ENCODE assay signal across 11 mouse cellular contexts in genomic region chr5:113107709-113108108, GRCm38 (mm10). TPM values are rescaled to one million over a fixed set of nuclear protein-coding genes. Genes with fewer than 3 reads are reported as not detected.
DNase-seq lines count a peak whose midpoint lies in the region; ATAC-seq and TF ChIP-seq lines count a peak whose summit lies in the region.
"Had no signal": no experiment of that assay in that cellular context is flagged by ENCODE, and none has a peak within 500 bp of the region (broad histone marks: within the 10 kb centered on the region; RNA-seq: fewer than 3 reads in every experiment).

No protein-coding gene starts in this region.

- TF ChIP-seq EP300 in stomach, postnatal 0 days (optimal IDR thresholded peaks at IDR 0.05): no peak

- WGBS in stomach, embryonic 15.5 days: 71% methylated on average over 3 of the region's 3 CpGs
- 65% methylated on average over 3 of the region's 3 CpGs for WGBS in stomach, postnatal 0 days
- 63% methylated on average over 3 of the region's 3 CpGs for WGBS in intestine, embryonic 16.5 days
- 70% methylated on average over 3 of the region's 3 CpGs for WGBS in stomach, embryonic 16.5 days
- 82% methylated on average over 3 of the region's 3 CpGs for WGBS in hindbrain, embryonic 11.5 days
- WGBS in hindbrain, embryonic 14.5 days: 80% methylated on average over 3 of the region's 3 CpGs

- H3K9me3 ChIP-seq in stomach, embryonic 15.5 days: no peaks in the 10 kb centered on the region
- no peaks in the 10 kb centered on the region for H3K9me3 ChIP-seq in stomach, postnatal 0 days (ENCODE audit: control insufficient read depth, low read length)
- no peaks in the 10 kb centered on the region for H3K9me3 ChIP-seq in intestine, embryonic 16.5 days (ENCODE audit: control insufficient read depth, low read length)
- no peaks in the 10 kb centered on the region for H3K9me3 ChIP-seq in stomach, embryonic 16.5 days (replicated peaks; ENCODE audit: control insufficient read depth, low read length)
- no peaks in the 10 kb centered on the region for H3K9me3 ChIP-seq in hindbrain, embryonic 11.5 days (ENCODE audit: control insufficient read depth, low read length)
- no peaks in the 10 kb centered on the region for H3K9me3 ChIP-seq in hindbrain, embryonic 14.5 days (ENCODE audit: control insufficient read depth, low read length)

- no peak for ATAC-seq in stomach, embryonic 15.5 days (ENCODE audit: insufficient read depth, low FRiP score, low read depth)
- ATAC-seq in stomach, postnatal 0 days (ENCODE audit: low FRiP score, low TSS enrichment): no peak
- ATAC-seq in intestine, embryonic 16.5 days: 0 out of 2 replicates have a peak, but pooled peaks have one; percentile 14
- ATAC-seq in stomach, embryonic 16.5 days (ENCODE audit: insufficient read depth, low FRiP score): peak; percentile 54; the same call in 1 of the 2 replicates
- no peak for ATAC-seq in hindbrain, embryonic 11.5 days (ENCODE audit: low FRiP score)
- no peak for ATAC-seq in hindbrain, embryonic 14.5 days (ENCODE audit: low FRiP score)

- H3K4me2 ChIP-seq in stomach, embryonic 15.5 days: no peak overlapping the region
- no peak overlapping the region for H3K4me2 ChIP-seq in stomach, postnatal 0 days (replicated peaks; ENCODE audit: low read depth)
- H3K4me2 ChIP-seq in intestine, embryonic 16.5 days (ENCODE audit: low read depth, low read length): no peak overlapping the region
- H3K4me2 ChIP-seq in stomach, embryonic 16.5 days (ENCODE audit: low read depth, low read length): no peak overlapping the region
- H3K4me2 ChIP-seq in hindbrain, embryonic 11.5 days (replicated peaks; ENCODE audit: low read depth, low read length): no peak overlapping the region
- no peak overlapping the region for H3K4me2 ChIP-seq in hindbrain, embryonic 14.5 days (replicated peaks)

- intact Hi-C loops in heart, postnatal 25 days (cut with DNase I): loop anchor here (2.0 kb wide), 2 partner anchors 31 to 47 kb away; no protein-coding TSS in a partner anchor

- H3K4me3 ChIP-seq in stomach, embryonic 15.5 days (replicated peaks): no peak overlapping the region
- no peak overlapping the region for H3K4me3 ChIP-seq in stomach, postnatal 0 days (ENCODE audit: low read depth, low read length)
- no peak overlapping the region for H3K4me3 ChIP-seq in intestine, embryonic 16.5 days (ENCODE audit: low read length)
- no peak overlapping the region for H3K4me3 ChIP-seq in stomach, embryonic 16.5 days (replicated peaks; ENCODE audit: low read length)
- no peak overlapping the region for H3K4me3 ChIP-seq in hindbrain, embryonic 11.5 days (ENCODE audit: low read depth, low read length)
- H3K4me3 ChIP-seq in hindbrain, embryonic 14.5 days (replicated peaks; ENCODE audit: low read length): no peak overlapping the region

- H3K9ac ChIP-seq in stomach, embryonic 15.5 days: no peak overlapping the region
- H3K9ac ChIP-seq in stomach, postnatal 0 days (ENCODE audit: low read length): no peak overlapping the region
- no peak overlapping the region; the same call in 1 of the 2 replicates for H3K9ac ChIP-seq in intestine, embryonic 16.5 days (ENCODE audit: low read depth, low read length)
- no peak overlapping the region for H3K9ac ChIP-seq in stomach, embryonic 16.5 days (ENCODE audit: low read length)
- H3K9ac ChIP-seq in hindbrain, embryonic 11.5 days (ENCODE audit: low read depth, low read length): no peak overlapping the region
- no peak overlapping the region for H3K9ac ChIP-seq in hindbrain, embryonic 14.5 days

- no peaks in the 10 kb centered on the region for H3K27me3 ChIP-seq in stomach, embryonic 15.5 days (replicated peaks)
- H3K27me3 ChIP-seq in stomach, postnatal 0 days (ENCODE audit: control insufficient read depth, insufficient read depth, low read length): no peaks in the 10 kb centered on the region
- H3K27me3 ChIP-seq in intestine, embryonic 16.5 days (replicated peaks; ENCODE audit: control insufficient read depth, insufficient read depth, low read length): no peaks in the 10 kb centered on the region
- no peaks in the 10 kb centered on the region for H3K27me3 ChIP-seq in stomach, embryonic 16.5 days (ENCODE audit: control insufficient read depth, insufficient read depth, low read length)
- no peaks in the 10 kb centered on the region for H3K27me3 ChIP-seq in hindbrain, embryonic 11.5 days (ENCODE audit: control insufficient read depth, insufficient read depth, low read length)
- no peaks in the 10 kb centered on the region for H3K27me3 ChIP-seq in hindbrain, embryonic 14.5 days (ENCODE audit: control insufficient read depth, insufficient read depth, low read length)

- no peak for TF ChIP-seq CTCF in stomach, postnatal 0 days (IDR thresholded peaks at IDR 0.05; ENCODE audit: low read depth)

- DNase-seq in heart, adult 11 months: peak; percentile 94
- DNase-seq in heart, postnatal 25 days (ENCODE audit: low spot score): no peak
- no peak for DNase-seq in stomach, postnatal 0 days (ENCODE audit: low spot score)
- no peak for DNase-seq in hindbrain, embryonic 11.5 days (ENCODE audit: low spot score)
- no peak for DNase-seq in hindbrain, embryonic 14.5 days (ENCODE audit: low spot score)
- DNase-seq: cerebellum, postnatal 25 days had no signal

- peaks cover 27% of the 10 kb centered on the region for H3K4me1 ChIP-seq in stomach, embryonic 15.5 days
- H3K4me1 ChIP-seq in stomach, postnatal 0 days (replicated peaks; ENCODE audit: control insufficient read depth, insufficient read depth): no peaks in the 10 kb centered on the region
- peaks cover 24% of the 10 kb centered on the region for H3K4me1 ChIP-seq in intestine, embryonic 16.5 days (ENCODE audit: control insufficient read depth, insufficient read depth, low read length)
- peaks cover 37% of the 10 kb centered on the region for H3K4me1 ChIP-seq in stomach, embryonic 16.5 days (ENCODE audit: control insufficient read depth, insufficient read depth, low read length)
- peaks cover 2% of the 10 kb centered on the region; the same call in 1 of the 2 replicates for H3K4me1 ChIP-seq in hindbrain, embryonic 11.5 days (replicated peaks; ENCODE audit: control insufficient read depth, insufficient read depth, low read length)
- H3K4me1 ChIP-seq in hindbrain, embryonic 14.5 days (replicated peaks; ENCODE audit: control insufficient read depth, insufficient read depth, low read length): 0 out of 2 replicates have a peak, but pooled peaks cover 2% of the 10 kb centered on the region

- H3K27ac ChIP-seq in stomach, embryonic 15.5 days: peak overlapping the region; percentile 44; the same call in 1 of the 2 replicates
- H3K27ac ChIP-seq in stomach, postnatal 0 days (replicated peaks): no peak overlapping the region
- H3K27ac ChIP-seq in intestine, embryonic 16.5 days (ENCODE audit: low read length): no peak overlapping the region
- peak overlapping the region; percentile 31 for H3K27ac ChIP-seq in stomach, embryonic 16.5 days (ENCODE audit: low read length)
- H3K27ac ChIP-seq in hindbrain, embryonic 11.5 days (ENCODE audit: low read depth, low read length): no peak overlapping the region
- no peak overlapping the region for H3K27ac ChIP-seq in hindbrain, embryonic 14.5 days

- no peaks in the 10 kb centered on the region for H3K36me3 ChIP-seq in stomach, embryonic 15.5 days
- H3K36me3 ChIP-seq in stomach, postnatal 0 days (ENCODE audit: control insufficient read depth, insufficient read depth, low read length): no peaks in the 10 kb centered on the region
- no peaks in the 10 kb centered on the region for H3K36me3 ChIP-seq in intestine, embryonic 16.5 days (ENCODE audit: control insufficient read depth, insufficient read depth, low read length)
- no peaks in the 10 kb centered on the region for H3K36me3 ChIP-seq in stomach, embryonic 16.5 days (ENCODE audit: control insufficient read depth, insufficient read depth, low read length)
- H3K36me3 ChIP-seq in hindbrain, embryonic 11.5 days (ENCODE audit: control insufficient read depth, insufficient read depth, low read length): no peaks in the 10 kb centered on the region
- H3K36me3 ChIP-seq in hindbrain, embryonic 14.5 days (replicated peaks; ENCODE audit: control insufficient read depth, insufficient read depth): no peaks in the 10 kb centered on the region

RNA-seq across cellular contexts. Expression of gene Crybb3, which starts 26.3 kb away (rescaled TPM):
- 1 to 10 TPM; 1.3 to 2.0 TPM for total RNA-seq in heart, postnatal 25 days (2021)
- 1.1 and 1.2 TPM in 2 replicates for polyA plus RNA-seq in stomach, embryonic 15.5 days (2015; fragmentation: Nextera tagmentation; extraction: Ambion mirVana)
- polyA plus RNA-seq in stomach, postnatal 0 days (2015; fragmentation: Nextera tagmentation; extraction: Ambion mirVana): 0.52 and 0.64 TPM in 2 replicates
- polyA plus RNA-seq in intestine, embryonic 16.5 days (2015; fragmentation: Nextera tagmentation; extraction: Ambion mirVana): 0.35 and 0.56 TPM in 2 replicates
- 0.85 and 1.2 TPM in 2 replicates for polyA plus RNA-seq in stomach, embryonic 16.5 days (2015; fragmentation: Nextera tagmentation; extraction: Ambion mirVana)
- polyA plus RNA-seq in hindbrain, embryonic 11.5 days (2014; fragmentation: Nextera tagmentation; extraction: Ambion mirVana): 0.31 and 0.85 TPM in 2 replicates
- 0.57 and 0.99 TPM in 2 replicates for polyA plus RNA-seq in hindbrain, embryonic 14.5 days (2014; fragmentation: Nextera tagmentation; extraction: Ambion mirVana)

RNA-seq across cellular contexts. Expression of gene Crybb2, which starts 37.8 kb away (rescaled TPM):
- not detected for total RNA-seq in heart, postnatal 25 days (2021)
- not detected in 2 replicates for polyA plus RNA-seq in stomach, embryonic 15.5 days (2015; fragmentation: Nextera tagmentation; extraction: Ambion mirVana)
- not detected in 2 replicates for polyA plus RNA-seq in stomach, postnatal 0 days (2015; fragmentation: Nextera tagmentation; extraction: Ambion mirVana)
- polyA plus RNA-seq in intestine, embryonic 16.5 days (2015; fragmentation: Nextera tagmentation; extraction: Ambion mirVana): not detected in 2 replicates
- polyA plus RNA-seq in stomach, embryonic 16.5 days (2015; fragmentation: Nextera tagmentation; extraction: Ambion mirVana): not detected in 2 replicates
- not detected in 2 replicates for polyA plus RNA-seq in hindbrain, embryonic 11.5 days (2014; fragmentation: Nextera tagmentation; extraction: Ambion mirVana)
- not detected in 2 replicates for polyA plus RNA-seq in hindbrain, embryonic 14.5 days (2014; fragmentation: Nextera tagmentation; extraction: Ambion mirVana)
- total RNA-seq: gastrocnemius, adult 8-10 months; midbrain, postnatal 0 days had no signal
- polyA plus RNA-seq: midbrain, postnatal 0 days had no signal

Comparison
In these comparisons a context has a peak if more than half of its experiments do, and no peak if none do; other contexts are left out.
1. ATAC-seq: peak in intestine, embryonic 16.5 days (single experiment) and stomach, embryonic 16.5 days (single experiment); none in stomach, embryonic 15.5 days (single experiment), stomach, postnatal 0 days (single experiment), hindbrain, embryonic 11.5 days (single experiment) and hindbrain, embryonic 14.5 days (single experiment).
2. H3K27ac ChIP-seq: peak in stomach, embryonic 15.5 days (single experiment) and stomach, embryonic 16.5 days (single experiment); none in stomach, postnatal 0 days (single experiment), intestine, embryonic 16.5 days (single experiment), hindbrain, embryonic 11.5 days (single experiment) and hindbrain, embryonic 14.5 days (single experiment).